In genomic region chr12:71017827-71018226, GRCm38 (mm10) we compare ENCODE assay signal across 9 mouse cellular contexts. TPM values are rescaled to one million over a fixed set of nuclear protein-coding genes. Genes with fewer than 3 reads are reported as not detected.
DNase-seq lines count a peak whose midpoint lies in the region; ATAC-seq lines count a peak whose summit lies in the region.
"Had no signal": no experiment of that assay in that cellular context is flagged by ENCODE, and none has a peak within 500 bp of the region (broad histone marks: within the 10 kb centered on the region; RNA-seq: fewer than 3 reads in every experiment).

No protein-coding gene starts in this region.

- no peak for DNase-seq in heart, adult 18-20 months
- DNase-seq in midbrain, embryonic 10.5 days (ENCODE audit: low spot score), result no peak
- no peak for DNase-seq in midbrain, embryonic 11.5 days (ENCODE audit: low spot score, missing footprints)
- peak; percentile 7 for DNase-seq in limb, embryonic 10.5 days (ENCODE audit: low spot score)
- no peak for DNase-seq in cerebellum, postnatal 4 days (ENCODE audit: low spot score in 2 of 2)
- DNase-seq: thymus, postnatal 25 days had no signal

- peak overlapping the region; percentile 78 for H3K4me2 ChIP-seq in heart, embryonic 14.5 days (ENCODE audit: low read length)
- no peak overlapping the region for H3K4me2 ChIP-seq in midbrain, embryonic 11.5 days
- H3K4me2 ChIP-seq in stomach, embryonic 14.5 days (replicated peaks; ENCODE audit: low read depth, low read length), result peak overlapping the region; percentile 52; the same call in 1 of the 2 replicates

- ATAC-seq in heart, embryonic 14.5 days (ENCODE audit: insufficient number of reproducible peaks, insufficient read depth, low FRiP score, low read depth), result no peak
- ATAC-seq in midbrain, embryonic 11.5 days (ENCODE audit: low FRiP score), result no peak
- no peak for ATAC-seq in stomach, embryonic 14.5 days (ENCODE audit: insufficient number of reproducible peaks, insufficient read depth, low FRiP score, low read depth)
- no peak for ATAC-seq in granulocyte monocyte progenitor cell, adult 5-6 weeks (replicated peaks; ENCODE audit: poor library complexity, severe bottlenecking)

- peaks cover 48% of the 10 kb centered on the region for H3K36me3 ChIP-seq in heart, embryonic 14.5 days (ENCODE audit: control insufficient read depth, insufficient read depth, low read length)
- H3K36me3 ChIP-seq in midbrain, embryonic 10.5 days, result peaks cover 47% of the 10 kb centered on the region
- peaks cover 2% of the 10 kb centered on the region; the same call in 1 of the 2 replicates for H3K36me3 ChIP-seq in midbrain, embryonic 11.5 days (ENCODE audit: control insufficient read depth, insufficient read depth, low read length)
- H3K36me3 ChIP-seq in limb, embryonic 10.5 days, result peaks cover 44% of the 10 kb centered on the region
- peaks cover 31% of the 10 kb centered on the region for H3K36me3 ChIP-seq in stomach, embryonic 14.5 days (ENCODE audit: control insufficient read depth, insufficient read depth, low read length)

- no peak overlapping the region; a peak in 1 of 4 replicates for H3K27ac ChIP-seq in heart, embryonic 14.5 days (replicated peaks in 1 of 2; ENCODE audit: control insufficient read depth in 1 of 2, insufficient read depth in 1 of 2, low read depth in 2 of 2, low read length in 2 of 2)
- H3K27ac ChIP-seq in midbrain, embryonic 10.5 days (replicated peaks), result no peak overlapping the region
- no peak overlapping the region for H3K27ac ChIP-seq in midbrain, embryonic 11.5 days (ENCODE audit: low read depth, low read length)
- H3K27ac ChIP-seq in limb, embryonic 10.5 days, result no peak overlapping the region
- no peak overlapping the region for H3K27ac ChIP-seq in stomach, embryonic 14.5 days (ENCODE audit: low read length)

- peaks cover 3 to 21% of the 10 kb centered on the region in 2 experiments for H3K4me1 ChIP-seq in heart, embryonic 14.5 days (ENCODE audit: control insufficient read depth in 2 of 2, insufficient read depth in 2 of 2, low read length in 2 of 2)
- H3K4me1 ChIP-seq in midbrain, embryonic 10.5 days, result peaks cover 26% of the 10 kb centered on the region
- H3K4me1 ChIP-seq in midbrain, embryonic 11.5 days (ENCODE audit: control insufficient read depth, insufficient read depth, low read length), result peaks cover 15% of the 10 kb centered on the region
- peaks cover 16% of the 10 kb centered on the region for H3K4me1 ChIP-seq in limb, embryonic 10.5 days
- peaks cover 2% of the 10 kb centered on the region; the same call in 1 of the 2 replicates for H3K4me1 ChIP-seq in stomach, embryonic 14.5 days (ENCODE audit: control insufficient read depth, insufficient read depth, low read length)

- H3K9me3 ChIP-seq in heart, embryonic 14.5 days (ENCODE audit: control insufficient read depth, low read length), result no peaks in the 10 kb centered on the region
- no peaks in the 10 kb centered on the region for H3K9me3 ChIP-seq in midbrain, embryonic 10.5 days (replicated peaks)
- H3K9me3 ChIP-seq in midbrain, embryonic 11.5 days (ENCODE audit: control insufficient read depth, low read length), result no peaks in the 10 kb centered on the region
- no peaks in the 10 kb centered on the region for H3K9me3 ChIP-seq in limb, embryonic 10.5 days (replicated peaks)
- H3K9me3 ChIP-seq in stomach, embryonic 14.5 days (ENCODE audit: control insufficient read depth, low read depth, low read length), result no peaks in the 10 kb centered on the region

- WGBS in heart, embryonic 14.5 days, result 80% methylated on average over 10 of the region's 10 CpGs
- 89% methylated on average over 10 of the region's 10 CpGs for WGBS in midbrain, embryonic 10.5 days
- WGBS in midbrain, embryonic 11.5 days, result 88% methylated on average over 10 of the region's 10 CpGs
- WGBS in limb, embryonic 10.5 days, result 92% methylated on average over 10 of the region's 10 CpGs
- WGBS in stomach, embryonic 14.5 days, result 80% methylated on average over 10 of the region's 10 CpGs

- peak overlapping the region in 1 of 2 experiments; percentile 98; a peak in 1 of 4 replicates for H3K4me3 ChIP-seq in heart, embryonic 14.5 days (ENCODE audit: control insufficient read depth in 1 of 2, insufficient read depth in 1 of 2, low read depth in 1 of 2, low read length in 2 of 2)
- peak overlapping the region; percentile 88; the same call in 1 of the 2 replicates for H3K4me3 ChIP-seq in midbrain, embryonic 10.5 days
- no peak overlapping the region for H3K4me3 ChIP-seq in midbrain, embryonic 11.5 days (ENCODE audit: low read depth, low read length)
- H3K4me3 ChIP-seq in limb, embryonic 10.5 days, result peak overlapping the region; percentile 94; the same call in 1 of the 2 replicates
- peak overlapping the region; percentile 98; the same call in 1 of the 2 replicates for H3K4me3 ChIP-seq in stomach, embryonic 14.5 days (ENCODE audit: low read depth, low read length)

- 0 out of 2 replicates have a peak overlapping the region, but pooled peaks have one; percentile 96 for H3K9ac ChIP-seq in heart, embryonic 14.5 days (ENCODE audit: low read length)
- no peak overlapping the region for H3K9ac ChIP-seq in midbrain, embryonic 11.5 days (ENCODE audit: low read length)
- H3K9ac ChIP-seq in stomach, embryonic 14.5 days (replicated peaks; ENCODE audit: low read depth, low read length), result no peak overlapping the region

- no peaks in the 10 kb centered on the region for H3K27me3 ChIP-seq in heart, embryonic 14.5 days (ENCODE audit: control insufficient read depth, insufficient read depth, low read length)
- no peaks in the 10 kb centered on the region for H3K27me3 ChIP-seq in midbrain, embryonic 10.5 days (ENCODE audit: low read depth, poor library complexity, severe bottlenecking)
- no peaks in the 10 kb centered on the region for H3K27me3 ChIP-seq in midbrain, embryonic 11.5 days (ENCODE audit: control insufficient read depth, insufficient read depth, low read length)
- H3K27me3 ChIP-seq in limb, embryonic 10.5 days (ENCODE audit: low read depth, poor library complexity, severe bottlenecking), result no peaks in the 10 kb centered on the region
- H3K27me3 ChIP-seq in stomach, embryonic 14.5 days (ENCODE audit: control insufficient read depth, insufficient read depth, low read length), result no peaks in the 10 kb centered on the region

RNA-seq across cellular contexts. Expression of gene Arid4a, which starts 2.0 kb away (rescaled TPM):
- polyA plus RNA-seq in heart, embryonic 14.5 days (2014; fragmentation: Nextera tagmentation; extraction: Ambion mirVana), result 23.3 and 29.5 TPM in 2 replicates
- 10 to 100 TPM; 11.1 to 12.2 TPM for total RNA-seq in heart, adult 18-20 months (2021)
- polyA plus RNA-seq in midbrain, embryonic 10.5 days (2016; fragmentation: Nextera tagmentation; extraction: Ambion mirVana), result 25.5 and 26.6 TPM in 2 replicates
- polyA plus RNA-seq in midbrain, embryonic 11.5 days (2014; fragmentation: Nextera tagmentation; extraction: Ambion mirVana), result 34.5 and 35.2 TPM in 2 replicates
- 24.8 and 31.2 TPM in 2 replicates for polyA plus RNA-seq in limb, embryonic 10.5 days (2016; fragmentation: Nextera tagmentation; extraction: Ambion mirVana)
- polyA plus RNA-seq in stomach, embryonic 14.5 days (2014; fragmentation: Nextera tagmentation; extraction: Ambion mirVana), result 40.7 and 43.4 TPM in 2 replicates
- total RNA-seq in granulocyte monocyte progenitor cell, adult 5-6 weeks (2014; fragmentation: Nextera tagmentation), result 23.8 and 26.9 TPM in 2 replicates
- 43.3 and 46.0 TPM in 2 replicates for total RNA-seq in granulocyte monocyte progenitor cell, adult 5-6 weeks (2017)

RNA-seq across cellular contexts. Expression of gene Psma3, which starts 43.4 kb away (rescaled TPM):
- 427 and 453 TPM in 2 replicates for polyA plus RNA-seq in heart, embryonic 14.5 days (2014; fragmentation: Nextera tagmentation; extraction: Ambion mirVana)
- 100 to 1,000 TPM; 182 to 184 TPM for total RNA-seq in heart, adult 18-20 months (2021)
- 620 and 680 TPM in 2 replicates for polyA plus RNA-seq in midbrain, embryonic 10.5 days (2016; fragmentation: Nextera tagmentation; extraction: Ambion mirVana)
- polyA plus RNA-seq in midbrain, embryonic 11.5 days (2014; fragmentation: Nextera tagmentation; extraction: Ambion mirVana), result 654 and 676 TPM in 2 replicates
- 656 and 733 TPM in 2 replicates for polyA plus RNA-seq in limb, embryonic 10.5 days (2016; fragmentation: Nextera tagmentation; extraction: Ambion mirVana)
- 587 and 595 TPM in 2 replicates for polyA plus RNA-seq in stomach, embryonic 14.5 days (2014; fragmentation: Nextera tagmentation; extraction: Ambion mirVana)
- 400 and 405 TPM in 2 replicates for total RNA-seq in granulocyte monocyte progenitor cell, adult 5-6 weeks (2014; fragmentation: Nextera tagmentation)
- 401 and 460 TPM in 2 replicates for total RNA-seq in granulocyte monocyte progenitor cell, adult 5-6 weeks (2017)
